Comparison of ENCODE assay signal across 7 mouse cellular contexts in genomic region chr8:70352657-70353151, GRCm38 (mm10). TPM values are rescaled to one million over a fixed set of nuclear protein-coding genes. Genes with fewer than 3 reads are reported as not detected.
DNase-seq lines count a peak whose midpoint lies in the region; ATAC-seq lines count a peak whose summit lies in the region.

No protein-coding gene starts in this region.

- peak; percentile 16; the same call in 1 of the 2 replicates for ATAC-seq in embryonic facial prominence, embryonic 11.5 days (replicated peaks; ENCODE audit: insufficient number of reproducible peaks, low FRiP score, low TSS enrichment, low read depth)
- peak; percentile 52 for ATAC-seq in hindbrain, embryonic 15.5 days (ENCODE audit: low FRiP score, low read depth)
- peak; percentile 34 for ATAC-seq in liver, embryonic 12.5 days
- peak; percentile 40 for ATAC-seq in stomach, embryonic 14.5 days (ENCODE audit: insufficient number of reproducible peaks, insufficient read depth, low FRiP score, low read depth)

- under 1% methylated on average over 50 of the region's 64 CpGs for WGBS in embryonic facial prominence, embryonic 11.5 days
- WGBS in hindbrain, embryonic 15.5 days = under 1% methylated on average over 39 of the region's 64 CpGs
- WGBS in liver, embryonic 12.5 days (ENCODE audit: insufficient replicate concordance) = under 1% methylated on average over 59 of the region's 64 CpGs
- under 1% methylated on average over 58 of the region's 64 CpGs for WGBS in stomach, embryonic 14.5 days

- no peaks in the 10 kb centered on the region for H3K27me3 ChIP-seq in embryonic facial prominence, embryonic 11.5 days (ENCODE audit: control insufficient read depth, insufficient read depth, low read length)
- H3K27me3 ChIP-seq in hindbrain, embryonic 15.5 days = no peaks in the 10 kb centered on the region
- no peaks in the 10 kb centered on the region for H3K27me3 ChIP-seq in liver, embryonic 12.5 days (replicated peaks)
- no peaks in the 10 kb centered on the region for H3K27me3 ChIP-seq in stomach, embryonic 14.5 days (ENCODE audit: control insufficient read depth, insufficient read depth, low read length)

- H3K9ac ChIP-seq in embryonic facial prominence, embryonic 11.5 days (replicated peaks; ENCODE audit: low read length) = peak overlapping the region; percentile 97
- peak overlapping the region; percentile 100 for H3K9ac ChIP-seq in hindbrain, embryonic 15.5 days
- peak overlapping the region; percentile 98 for H3K9ac ChIP-seq in liver, embryonic 12.5 days
- peak overlapping the region; percentile 81 for H3K9ac ChIP-seq in stomach, embryonic 14.5 days (replicated peaks; ENCODE audit: low read depth, low read length)

- peak overlapping the region; percentile 95 for H3K4me2 ChIP-seq in embryonic facial prominence, embryonic 11.5 days (ENCODE audit: low read depth, low read length)
- H3K4me2 ChIP-seq in hindbrain, embryonic 15.5 days = peak overlapping the region; percentile 99
- peak overlapping the region; percentile 96 for H3K4me2 ChIP-seq in liver, embryonic 12.5 days
- H3K4me2 ChIP-seq in stomach, embryonic 14.5 days (replicated peaks; ENCODE audit: low read depth, low read length) = peak overlapping the region; percentile 100

- H3K9me3 ChIP-seq in embryonic facial prominence, embryonic 11.5 days (replicated peaks; ENCODE audit: control insufficient read depth, low read length) = no peaks in the 10 kb centered on the region
- no peaks in the 10 kb centered on the region for H3K9me3 ChIP-seq in hindbrain, embryonic 15.5 days
- H3K9me3 ChIP-seq in liver, embryonic 12.5 days (replicated peaks) = no peaks in the 10 kb centered on the region
- H3K9me3 ChIP-seq in stomach, embryonic 14.5 days (ENCODE audit: control insufficient read depth, low read depth, low read length) = no peaks in the 10 kb centered on the region

- H3K27ac ChIP-seq in embryonic facial prominence, embryonic 11.5 days (replicated peaks; ENCODE audit: low read depth, low read length) = peak overlapping the region; percentile 81
- peak overlapping the region; percentile 90 for H3K27ac ChIP-seq in hindbrain, embryonic 15.5 days (replicated peaks)
- peak overlapping the region; percentile 96 for H3K27ac ChIP-seq in liver, embryonic 12.5 days
- peak overlapping the region; percentile 89 for H3K27ac ChIP-seq in stomach, embryonic 14.5 days (ENCODE audit: low read length)

- peak overlapping the region; percentile 100 for H3K4me3 ChIP-seq in embryonic facial prominence, embryonic 11.5 days (ENCODE audit: low read depth, low read length)
- peak overlapping the region; percentile 100 for H3K4me3 ChIP-seq in hindbrain, embryonic 15.5 days
- peak overlapping the region; percentile 95 for H3K4me3 ChIP-seq in liver, embryonic 12.5 days
- H3K4me3 ChIP-seq in stomach, embryonic 14.5 days (ENCODE audit: low read depth, low read length) = peak overlapping the region; percentile 95

- no peaks in the 10 kb centered on the region; the same call in 1 of the 2 replicates for H3K36me3 ChIP-seq in embryonic facial prominence, embryonic 11.5 days (replicated peaks; ENCODE audit: control insufficient read depth, insufficient read depth, low read depth, low read length)
- no peaks in the 10 kb centered on the region for H3K36me3 ChIP-seq in hindbrain, embryonic 15.5 days
- peaks cover 37% of the 10 kb centered on the region for H3K36me3 ChIP-seq in liver, embryonic 12.5 days
- peaks cover 6% of the 10 kb centered on the region; the same call in 1 of the 2 replicates for H3K36me3 ChIP-seq in stomach, embryonic 14.5 days (ENCODE audit: control insufficient read depth, insufficient read depth, low read length)

- peak; percentile 46 for DNase-seq in urinary bladder, postnatal 14 days (ENCODE audit: low spot score)
- DNase-seq in urinary bladder, postnatal 10 days (ENCODE audit: low spot score) = no peak
- DNase-seq in embryonic facial prominence, embryonic 11.5 days (ENCODE audit: low spot score) = peak; percentile 29
- no peak for DNase-seq in urinary bladder, adult 2 months (ENCODE audit: low spot score)

- peaks cover 8% of the 10 kb centered on the region for H3K4me1 ChIP-seq in embryonic facial prominence, embryonic 11.5 days (ENCODE audit: control insufficient read depth, insufficient read depth, low read length)
- peaks cover 56% of the 10 kb centered on the region for H3K4me1 ChIP-seq in hindbrain, embryonic 15.5 days (replicated peaks)
- peaks cover 89% of the 10 kb centered on the region for H3K4me1 ChIP-seq in liver, embryonic 12.5 days
- H3K4me1 ChIP-seq in stomach, embryonic 14.5 days (ENCODE audit: control insufficient read depth, insufficient read depth, low read length) = peaks cover 27% of the 10 kb centered on the region

RNA-seq across cellular contexts. Expression of gene Upf1, which starts 0.4 kb away (rescaled TPM):
- polyA plus RNA-seq in embryonic facial prominence, embryonic 11.5 days (2014; fragmentation: Nextera tagmentation; extraction: Ambion mirVana) = 20.4 and 21.0 TPM in 2 replicates
- 14.5 and 15.1 TPM in 2 replicates for polyA plus RNA-seq in hindbrain, embryonic 15.5 days (2015; fragmentation: Nextera tagmentation; extraction: Ambion mirVana)
- polyA plus RNA-seq in liver, embryonic 12.5 days (2016; fragmentation: Nextera tagmentation; extraction: Ambion mirVana) = 30.4 and 30.5 TPM in 2 replicates
- 17.0 and 17.1 TPM in 2 replicates for polyA plus RNA-seq in stomach, embryonic 14.5 days (2014; fragmentation: Nextera tagmentation; extraction: Ambion mirVana)
- polyA plus RNA-seq in urinary bladder, adult 2 months (2012; rRNA removed) = 16.4 and 30.5 TPM in 2 replicates

RNA-seq across cellular contexts. Expression of gene Comp, which starts 20.7 kb away (rescaled TPM):
- polyA plus RNA-seq in embryonic facial prominence, embryonic 11.5 days (2014; fragmentation: Nextera tagmentation; extraction: Ambion mirVana) = 0.17 TPM in 1 of 2 replicates, not detected in the other
- polyA plus RNA-seq in hindbrain, embryonic 15.5 days (2015; fragmentation: Nextera tagmentation; extraction: Ambion mirVana) = 0.27 and 0.47 TPM in 2 replicates
- polyA plus RNA-seq in liver, embryonic 12.5 days (2016; fragmentation: Nextera tagmentation; extraction: Ambion mirVana) = 0.27 and 0.63 TPM in 2 replicates
- polyA plus RNA-seq in stomach, embryonic 14.5 days (2014; fragmentation: Nextera tagmentation; extraction: Ambion mirVana) = 0.38 TPM in 1 of 2 replicates, not detected in the other
- polyA plus RNA-seq in urinary bladder, adult 2 months (2012; rRNA removed) = 0.22 and 0.23 TPM in 2 replicates

RNA-seq across cellular contexts. Expression of gene Gdf1, which starts 23.1 kb away (rescaled TPM):
- polyA plus RNA-seq in embryonic facial prominence, embryonic 11.5 days (2014; fragmentation: Nextera tagmentation; extraction: Ambion mirVana) = 0.22 and 3.1 TPM in 2 replicates
- polyA plus RNA-seq in hindbrain, embryonic 15.5 days (2015; fragmentation: Nextera tagmentation; extraction: Ambion mirVana) = 2.8 and 7.8 TPM in 2 replicates
- 1.0 and 1.5 TPM in 2 replicates for polyA plus RNA-seq in liver, embryonic 12.5 days (2016; fragmentation: Nextera tagmentation; extraction: Ambion mirVana)
- polyA plus RNA-seq in stomach, embryonic 14.5 days (2014; fragmentation: Nextera tagmentation; extraction: Ambion mirVana) = 0.35 and 1.6 TPM in 2 replicates
- 0.74 and 1.3 TPM in 2 replicates for polyA plus RNA-seq in urinary bladder, adult 2 months (2012; rRNA removed)

RNA-seq across cellular contexts. Expression of gene Cers1, which starts 37.1 kb away (rescaled TPM):
- 3.9 and 4.0 TPM in 2 replicates for polyA plus RNA-seq in embryonic facial prominence, embryonic 11.5 days (2014; fragmentation: Nextera tagmentation; extraction: Ambion mirVana)
- 37.8 and 43.2 TPM in 2 replicates for polyA plus RNA-seq in hindbrain, embryonic 15.5 days (2015; fragmentation: Nextera tagmentation; extraction: Ambion mirVana)
- polyA plus RNA-seq in liver, embryonic 12.5 days (2016; fragmentation: Nextera tagmentation; extraction: Ambion mirVana) = 0.45 and 0.63 TPM in 2 replicates
- 5.4 and 5.7 TPM in 2 replicates for polyA plus RNA-seq in stomach, embryonic 14.5 days (2014; fragmentation: Nextera tagmentation; extraction: Ambion mirVana)
- 1.3 and 2.1 TPM in 2 replicates for polyA plus RNA-seq in urinary bladder, adult 2 months (2012; rRNA removed)

RNA-seq across cellular contexts. Expression of gene Cope, which starts 50.4 kb away (rescaled TPM):
- 220 and 271 TPM in 2 replicates for polyA plus RNA-seq in embryonic facial prominence, embryonic 11.5 days (2014; fragmentation: Nextera tagmentation; extraction: Ambion mirVana)
- polyA plus RNA-seq in hindbrain, embryonic 15.5 days (2015; fragmentation: Nextera tagmentation; extraction: Ambion mirVana) = 291 and 295 TPM in 2 replicates
- 205 and 212 TPM in 2 replicates for polyA plus RNA-seq in liver, embryonic 12.5 days (2016; fragmentation: Nextera tagmentation; extraction: Ambion mirVana)
- 320 and 341 TPM in 2 replicates for polyA plus RNA-seq in stomach, embryonic 14.5 days (2014; fragmentation: Nextera tagmentation; extraction: Ambion mirVana)
- polyA plus RNA-seq in urinary bladder, adult 2 months (2012; rRNA removed) = 211 and 264 TPM in 2 replicates

Comparison
In these comparisons a context has a peak if more than half of its experiments do, and no peak if none do; other contexts are left out.
1. DNase-seq: peak in urinary bladder, postnatal 14 days (single experiment) and embryonic facial prominence, embryonic 11.5 days (single experiment); none in urinary bladder, postnatal 10 days (single experiment) and urinary bladder, adult 2 months (single experiment).
2. Peak in every context shown above with its lines, with median percentiles within 50 percentile points of each other: ATAC-seq, H3K27ac ChIP-seq, H3K4me2 ChIP-seq, H3K4me3 ChIP-seq and H3K9ac ChIP-seq.